Mouse (Mus musculus) midbrain, embryonic 14.5 days (tissue): ENCODE results near the gene Rdx. TPM values are rescaled to one million over a fixed set of nuclear protein-coding genes. Genes with fewer than 3 reads are reported as not detected.

Experiments used
- microRNA-seq: library from miRNA; unstranded; fragments of <30 nt; microRNA quantifications from one replicate; pipeline ENCODE4, GENCODE M21; 2016
- polyA plus RNA-seq: library from polyadenylated mRNA; unstranded; fragments of >200 nt; fragmentation: Nextera tagmentation; extraction: Ambion mirVana; gene quantifications from 2 replicates; pipeline ENCODE4 v1.2.1, GENCODE M21; 2014

Rdx gene
- polyA plus RNA-seq, 1 experiment from 2014 or later, result 114 TPM

Small RNA genes within 50 kb of the gene (microRNA-seq; reads per million reads assigned to microRNA genes)
- gene Gm27686, result not detected
- gene Mir6244, result not detected

Other genes starting within 250 kb of the Rdx start
- 43.0 and 48.9 TPM in 2 replicates for gene Fdx1, start 83.6 kb upstream of the Rdx start, polyA plus RNA-seq
- 10.9 and 12.3 TPM in 2 replicates for gene Zc3h12c, start 121.4 kb downstream of the Rdx start, polyA plus RNA-seq